Mouse (Mus musculus) embryonic facial prominence, embryonic 15.5 days (tissue): ENCODE measurements around the gene Hps4. TPM values are rescaled to one million over a fixed set of nuclear protein-coding genes. Genes with fewer than 3 reads are reported as not detected.
"Not testable (repeated sequence)": the region's sequence is repeated elsewhere in the genome, so short reads cannot be mapped to it uniquely, and the experiment has no call there.

Source experiments
- ATAC-seq: fragments of 200-750 bp; cut with Nextera tagmentation; 2 replicates; pipeline ENCODE4 v1.8.0; 2017; ENCODE audit warnings: low read depth, moderate TSS enrichment; ENCODE audit not compliant: insufficient number of reproducible peaks, low FRiP score, low TSS enrichment
- H3K27ac ChIP-seq: fragments of 300-500 bp; sonication (generic); replicated peaks from 2 replicates; pipeline ENCODE4 v1.5.1; 2015; ENCODE audit warnings: mild to moderate bottlenecking, inconsistent platforms
- H3K27me3 ChIP-seq: fragments of 300-500 bp; sonication (generic); 2 replicates; pipeline ENCODE4 v1.6.1; 2015; ENCODE audit warnings: inconsistent platforms
- H3K36me3 ChIP-seq: fragments of 300-500 bp; sonication (generic); 2 replicates; pipeline ENCODE4 v1.6.1; 2015; ENCODE audit warnings: mild to moderate bottlenecking, inconsistent platforms
- H3K4me1 ChIP-seq: fragments of 300-500 bp; sonication (generic); 2 replicates; pipeline ENCODE4 v1.6.1; 2015; ENCODE audit warnings: inconsistent platforms
- H3K4me2 ChIP-seq: fragments of 300-500 bp; sonication (generic); replicated peaks from 2 replicates; pipeline ENCODE4 v1.6.1; 2015; ENCODE audit warnings: mild to moderate bottlenecking, inconsistent platforms
- H3K4me3 ChIP-seq: fragments of 300-500 bp; sonication (generic); replicated peaks from 2 replicates; pipeline ENCODE4 v1.5.1; 2015; ENCODE audit warnings: mild to moderate bottlenecking, inconsistent platforms
- H3K9ac ChIP-seq: fragments of 300-500 bp; sonication (generic); 2 replicates; pipeline ENCODE4 v1.6.1; 2015; ENCODE audit warnings: inconsistent platforms
- H3K9me3 ChIP-seq: fragments of 300-500 bp; sonication (generic); replicated peaks from 2 replicates; pipeline ENCODE4 v1.6.1; 2016; ENCODE audit warnings: inconsistent platforms
- WGBS: fragments of 180-500 bp; shearing (Covaris S2); methylation state at CpG from one replicate; pipeline ENCODE4 v1.1.7; 2015; 5-methylcytosine and 5-hydroxymethylcytosine counted together
- polyA plus RNA-seq: library from polyadenylated mRNA; unstranded; fragments of >200 nt; fragmentation: Nextera tagmentation; extraction: Ambion mirVana; gene quantifications from 2 replicates; pipeline ENCODE4 v1.2.1, GENCODE M21; 2015

Hps4 gene
- polyA plus RNA-seq, 1 experiment from 2014 or later, result 37.6 TPM

DNA sequence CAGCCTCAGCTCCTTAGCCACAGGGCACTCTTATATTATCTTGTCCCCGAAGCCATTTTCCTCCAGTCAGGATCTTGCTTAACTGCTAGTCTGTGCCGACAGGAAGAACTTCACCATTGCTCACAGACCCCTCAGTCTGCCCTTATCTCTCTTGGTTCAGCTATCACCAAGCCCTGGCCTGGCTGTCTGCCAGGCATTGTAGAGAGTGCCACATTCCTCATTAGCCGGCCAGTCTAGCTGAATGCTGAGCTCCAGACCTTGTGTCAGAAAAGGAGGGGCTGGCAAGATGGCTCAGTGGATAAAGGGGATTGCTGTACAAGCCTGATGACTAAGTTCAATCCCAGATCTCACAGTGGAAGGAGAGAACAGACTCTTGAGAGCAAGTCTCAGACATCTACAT, 63.1 kb downstream of the Hps4 start:
- Histone ChIP-seq H3K27me3 (0 out of 2 replicates have a peak, but pooled peaks cover 4% of the 10 kb centered on the region), H3K36me3 (no peaks in the 10 kb centered on the region), H3K9ac (no peak overlapping the region), H3K4me3 (no peak overlapping the region), H3K9me3 (no peaks in the 10 kb centered on the region), H3K4me2 (no peak overlapping the region), H3K27ac (no peak overlapping the region), H3K4me1 (peaks cover 2% of the 10 kb centered on the region)
- ATAC-seq, result no peak
- WGBS, result 68% methylated on average over 3 of the region's 3 CpGs

DNA sequence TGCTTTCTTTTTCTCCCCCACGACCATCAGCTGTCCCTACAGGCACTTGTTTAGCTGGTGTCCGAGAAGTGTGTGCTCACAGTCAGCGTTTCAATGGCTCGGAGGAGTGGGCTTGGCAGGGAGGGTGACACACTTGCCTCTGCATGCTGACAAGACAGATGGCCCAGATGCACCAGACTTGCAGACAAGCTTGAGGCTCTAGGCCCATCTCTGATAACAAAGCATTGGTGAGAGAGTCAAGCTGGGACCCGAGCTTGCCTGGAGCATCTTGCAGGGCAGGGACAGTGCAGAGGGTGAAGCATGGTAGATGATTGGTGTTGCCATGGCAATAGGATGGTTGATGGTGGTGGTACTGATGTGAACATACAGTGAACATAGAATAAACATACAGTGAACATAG, 66.4 kb downstream of the Hps4 start:
- peaks cover 18% of the 10 kb centered on the region for H3K27me3 ChIP-seq
- ATAC-seq, result no peak
- peaks cover 16% of the 10 kb centered on the region for H3K4me1 ChIP-seq
- no peaks in the 10 kb centered on the region for H3K36me3 ChIP-seq
- H3K4me2 ChIP-seq, result no peak overlapping the region
- H3K9ac ChIP-seq, result no peak overlapping the region
- WGBS, result 68% methylated on average over 5 of the region's 5 CpGs
- H3K9me3 ChIP-seq, result no peaks in the 10 kb centered on the region
- H3K4me3 ChIP-seq, result no peak overlapping the region
- H3K27ac ChIP-seq, result no peak overlapping the region

DNA sequence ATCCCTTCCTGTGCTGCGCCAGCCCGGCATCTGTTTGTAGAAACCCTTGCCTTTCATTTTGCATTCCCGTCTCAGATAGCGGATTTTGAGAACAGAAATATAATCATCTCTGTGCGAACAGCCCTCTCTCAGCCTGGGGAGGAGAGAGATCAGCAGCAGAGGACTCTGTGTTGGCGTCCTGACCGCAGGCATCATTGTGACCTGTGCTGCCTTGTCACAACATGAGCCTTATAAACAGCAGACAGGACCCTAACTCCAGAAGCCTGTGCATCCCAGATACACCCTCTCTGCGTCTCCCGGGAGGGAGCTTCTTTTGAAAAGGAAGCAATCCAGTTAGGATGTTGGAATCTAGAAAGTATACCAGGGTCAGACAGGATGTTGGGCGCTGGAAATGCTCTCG, 68.2 kb downstream of the Hps4 start:
- no peak overlapping the region for H3K4me3 ChIP-seq
- H3K4me1 ChIP-seq, result peaks cover 16% of the 10 kb centered on the region
- H3K27ac ChIP-seq, result no peak overlapping the region
- H3K36me3 ChIP-seq, result no peaks in the 10 kb centered on the region
- H3K9ac ChIP-seq, result no peak overlapping the region
- peaks cover 18% of the 10 kb centered on the region for H3K27me3 ChIP-seq
- no peaks in the 10 kb centered on the region for H3K9me3 ChIP-seq
- WGBS, result 16% methylated on average over 11 of the region's 11 CpGs
- no peak overlapping the region for H3K4me2 ChIP-seq
- no peak for ATAC-seq

DNA sequence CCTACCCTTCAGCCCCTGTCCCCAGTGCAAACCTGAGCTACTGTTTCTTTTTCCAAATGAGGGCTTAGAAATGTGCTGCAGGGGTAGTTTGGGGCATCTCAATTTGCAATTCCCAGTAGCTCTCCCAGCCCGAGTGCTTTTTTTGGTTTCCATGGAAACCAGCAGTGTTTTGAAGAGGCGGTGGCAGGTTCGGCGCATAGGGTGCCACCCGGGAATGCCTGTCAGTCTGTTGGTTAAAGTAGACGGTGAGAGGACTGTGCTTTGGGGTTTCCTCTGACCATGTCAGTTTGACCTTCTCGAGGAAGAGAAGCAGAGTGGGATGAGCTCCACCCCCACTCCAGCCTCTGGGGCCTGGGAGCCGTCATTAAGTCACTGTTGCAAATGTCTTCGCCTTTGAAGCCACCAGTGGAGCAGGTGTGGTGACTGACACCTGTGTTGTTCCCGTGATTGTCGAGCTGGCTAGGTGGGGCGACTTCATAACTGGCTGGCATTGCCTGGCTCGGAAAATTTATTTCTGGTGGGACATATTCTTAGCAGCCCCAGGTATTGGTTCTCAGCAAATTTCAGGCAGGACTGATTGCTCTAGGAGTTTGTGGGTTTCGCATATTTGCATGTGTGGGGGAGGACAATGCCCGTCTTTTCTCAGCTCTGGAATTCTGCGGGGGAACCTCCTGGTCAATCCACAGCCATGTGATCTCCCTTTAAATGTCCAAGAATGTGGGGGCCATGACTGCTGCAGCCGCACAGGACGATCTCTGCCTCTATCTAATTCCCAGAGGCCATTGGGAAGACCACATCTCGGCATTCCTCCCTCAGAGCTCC, 68.8 kb downstream of the Hps4 start:
- Histone ChIP-seq H3K4me2 (peak overlapping the region; percentile 17; the same call in 1 of the 2 replicates), H3K27ac (no peak overlapping the region), H3K36me3 (no peaks in the 10 kb centered on the region), H3K27me3 (peaks cover 18% of the 10 kb centered on the region), H3K9me3 (no peaks in the 10 kb centered on the region), H3K4me3 (no peak overlapping the region), H3K4me1 (peaks cover 16% of the 10 kb centered on the region), H3K9ac (no peak overlapping the region)
- no peak for ATAC-seq
- 11% methylated on average over 19 of the region's 19 CpGs for WGBS

DNA sequence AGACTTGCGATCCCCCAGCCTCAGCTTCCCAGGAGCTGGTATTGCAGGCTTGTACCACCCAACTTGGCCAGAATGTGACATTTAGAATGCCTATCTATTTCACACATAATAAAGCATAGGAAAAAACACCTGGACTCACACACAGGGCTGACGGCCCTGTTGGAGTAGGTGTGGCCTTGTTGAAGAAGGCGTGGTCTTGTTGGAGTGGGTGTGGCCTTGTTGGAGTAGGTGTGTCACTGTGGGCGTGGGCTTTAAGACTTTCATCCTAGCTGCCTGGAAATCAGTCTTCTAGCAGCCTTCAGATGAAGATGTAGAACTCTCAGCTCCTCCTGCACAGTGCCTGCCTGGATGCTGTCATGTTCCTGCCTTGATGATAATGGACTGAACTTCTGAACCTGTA, 69.9 kb downstream of the Hps4 start:
- peaks cover 16% of the 10 kb centered on the region for H3K4me1 ChIP-seq
- not testable (repeated sequence) for H3K27ac ChIP-seq, H3K36me3 ChIP-seq, H3K4me2 ChIP-seq, H3K9me3 ChIP-seq, H3K4me3 ChIP-seq, H3K9ac ChIP-seq, ATAC-seq
- H3K27me3 ChIP-seq, result peaks cover 18% of the 10 kb centered on the region
- 78% methylated on average over 4 of the region's 4 CpGs for WGBS

DNA sequence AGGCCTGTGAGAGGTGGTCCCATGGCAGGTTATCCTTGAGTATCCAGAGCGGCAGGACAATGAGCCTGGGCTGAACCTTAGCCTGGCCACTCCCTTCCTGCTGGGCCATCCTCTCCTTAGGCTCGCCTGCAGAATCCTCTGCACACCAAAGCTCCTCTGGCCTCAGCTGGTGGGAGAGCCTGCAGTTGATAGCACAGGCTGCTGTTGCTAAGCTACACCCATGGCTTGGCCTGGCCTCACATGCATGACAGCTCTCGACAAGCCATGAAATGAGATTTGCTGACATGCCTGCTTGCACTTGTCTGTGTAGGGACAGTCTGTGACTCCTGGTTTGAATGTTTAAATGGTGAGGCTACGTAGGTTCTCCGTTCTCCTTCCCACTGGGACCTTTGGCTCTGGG, 73.8 kb downstream of the Hps4 start:
- Histone ChIP-seq H3K36me3 (no peaks in the 10 kb centered on the region), H3K27me3 (peaks cover 7% of the 10 kb centered on the region), H3K9ac (no peak overlapping the region), H3K9me3 (no peaks in the 10 kb centered on the region), H3K4me2 (no peak overlapping the region), H3K27ac (no peak overlapping the region), H3K4me3 (no peak overlapping the region), H3K4me1 (peaks cover 8% of the 10 kb centered on the region)
- no peak for ATAC-seq
- WGBS, result 49% methylated on average over 5 of the region's 5 CpGs

DNA sequence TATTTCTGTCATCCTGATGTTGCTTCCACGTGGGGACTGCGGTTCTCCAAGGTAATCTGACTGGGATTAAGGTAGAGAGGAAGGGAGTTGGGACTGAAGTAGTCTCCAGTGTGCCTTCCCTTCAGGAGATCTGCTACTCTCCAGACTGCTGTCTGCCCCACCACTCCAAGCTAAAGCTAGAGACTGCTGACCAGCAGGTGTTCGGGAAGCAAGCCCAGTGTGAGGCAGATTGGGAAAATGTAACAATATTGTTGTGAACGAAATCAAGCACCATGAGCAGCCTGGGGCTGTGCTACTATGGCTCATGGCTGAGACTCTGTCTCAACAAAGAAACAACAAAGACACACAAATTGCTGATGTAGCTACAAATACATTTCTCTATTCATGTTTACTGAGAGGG, 75.1 kb downstream of the Hps4 start:
- Histone ChIP-seq H3K9ac (no peak overlapping the region), H3K4me3 (no peak overlapping the region), H3K36me3 (no peaks in the 10 kb centered on the region), H3K27me3 (peaks cover 8% of the 10 kb centered on the region; the same call in 1 of the 2 replicates), H3K9me3 (no peaks in the 10 kb centered on the region), H3K27ac (no peak overlapping the region), H3K4me1 (no peaks in the 10 kb centered on the region), H3K4me2 (no peak overlapping the region)
- WGBS, result 53% methylated on average over 4 of the region's 4 CpGs
- ATAC-seq, result no peak

DNA sequence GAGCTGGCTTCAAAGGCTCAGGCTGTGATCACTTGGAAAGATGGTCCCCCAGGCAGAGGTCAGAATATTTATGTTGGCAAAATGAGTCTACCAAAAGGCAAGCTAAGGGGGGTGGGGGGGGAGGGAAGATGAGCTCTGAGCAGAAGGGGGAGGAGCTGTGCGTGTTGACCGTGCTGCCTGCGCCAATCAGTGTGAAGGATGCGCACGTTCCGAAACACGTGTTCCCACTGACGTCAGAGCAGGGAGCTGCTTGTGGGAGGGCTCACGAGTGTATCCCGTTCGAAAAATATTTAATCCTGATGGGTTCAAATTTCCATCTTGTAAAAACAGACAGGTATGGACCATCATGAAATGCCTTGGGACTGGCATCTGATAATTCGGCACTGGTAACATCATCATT, 76.7 kb downstream of the Hps4 start:
- Histone ChIP-seq H3K36me3 (no peaks in the 10 kb centered on the region), H3K9ac (no peak overlapping the region), H3K4me1 (no peaks in the 10 kb centered on the region), H3K27me3 (peaks cover 13% of the 10 kb centered on the region), H3K4me3 (no peak overlapping the region), H3K9me3 (no peaks in the 10 kb centered on the region), H3K27ac (no peak overlapping the region), H3K4me2 (no peak overlapping the region)
- 28% methylated on average over 12 of the region's 12 CpGs for WGBS
- no peak for ATAC-seq

DNA sequence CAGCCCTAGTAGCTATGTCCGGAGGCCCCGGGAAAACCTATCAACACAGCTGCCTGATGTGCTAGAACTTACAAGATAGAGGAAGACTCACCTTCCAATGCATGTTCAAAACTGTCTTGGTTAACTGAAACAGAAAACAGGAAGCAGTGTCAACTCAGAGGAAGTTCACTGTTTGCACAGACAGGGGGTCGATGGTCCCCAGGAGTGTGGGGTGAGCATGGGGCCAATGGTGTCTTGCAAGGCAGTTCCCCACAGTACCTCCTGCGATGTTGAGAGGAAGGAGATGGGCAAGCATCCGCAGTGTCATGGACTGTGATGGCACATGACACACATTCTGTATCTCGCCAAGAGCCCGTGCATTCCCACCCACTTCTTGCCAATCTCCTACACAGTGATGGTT, 83.8 kb downstream of the Hps4 start:
- 88% methylated on average over 7 of the region's 7 CpGs for WGBS
- H3K9me3 ChIP-seq, result no peaks in the 10 kb centered on the region
- peaks cover 47% of the 10 kb centered on the region for H3K27me3 ChIP-seq
- H3K36me3 ChIP-seq, result no peaks in the 10 kb centered on the region
- no peak overlapping the region for H3K4me2 ChIP-seq
- H3K27ac ChIP-seq, result no peak overlapping the region
- no peaks in the 10 kb centered on the region for H3K4me1 ChIP-seq
- H3K4me3 ChIP-seq, result no peak overlapping the region
- H3K9ac ChIP-seq, result no peak overlapping the region
- no peak for ATAC-seq

DNA sequence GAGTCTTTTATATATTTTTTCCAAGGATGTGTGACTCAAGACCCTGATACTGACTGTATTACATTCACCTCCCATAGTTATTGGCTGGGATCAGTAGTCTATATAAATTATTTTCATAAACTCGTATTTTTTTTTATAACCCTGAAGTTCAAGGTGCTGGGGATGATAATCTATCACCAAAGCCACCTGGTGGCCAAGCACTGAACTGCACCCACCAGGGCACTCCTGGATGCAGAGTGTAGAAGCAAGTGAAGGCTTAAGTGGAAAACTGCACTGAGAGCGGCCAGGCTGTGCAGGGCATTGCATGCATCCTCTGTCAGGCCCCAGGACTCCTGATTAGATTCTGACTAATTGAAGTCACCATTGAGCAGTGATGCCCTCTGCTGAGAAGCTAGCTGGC, 84.4 kb downstream of the Hps4 start:
- WGBS, result 44% methylated on average over 2 of the region's 2 CpGs
- H3K36me3 ChIP-seq, result no peaks in the 10 kb centered on the region
- H3K9me3 ChIP-seq, result no peaks in the 10 kb centered on the region
- ATAC-seq, result no peak
- H3K27ac ChIP-seq, result no peak overlapping the region
- no peaks in the 10 kb centered on the region for H3K4me1 ChIP-seq
- H3K4me3 ChIP-seq, result no peak overlapping the region
- peaks cover 53% of the 10 kb centered on the region for H3K27me3 ChIP-seq
- no peak overlapping the region for H3K4me2 ChIP-seq
- H3K9ac ChIP-seq, result no peak overlapping the region
